Mouse (Mus musculus) lung, postnatal 0 days (tissue): ENCODE data around the gene Afap1.
A peak's percentile ranks its signal among the peaks of the same experiment; 100 is the strongest.

Experiments used
- CTCF ChIP-seq: IDR thresholded peaks from 2 replicates; pipeline ENCODE4 v1.5.1; 2016; ENCODE audit warnings: antibody characterized with exemption, mild to moderate bottlenecking
- EP300 ChIP-seq: IDR thresholded peaks from 2 replicates; pipeline ENCODE4 v1.6.1; 2016; ENCODE audit warnings: antibody characterized with exemption, mild to moderate bottlenecking, control low read depth

DNA sequence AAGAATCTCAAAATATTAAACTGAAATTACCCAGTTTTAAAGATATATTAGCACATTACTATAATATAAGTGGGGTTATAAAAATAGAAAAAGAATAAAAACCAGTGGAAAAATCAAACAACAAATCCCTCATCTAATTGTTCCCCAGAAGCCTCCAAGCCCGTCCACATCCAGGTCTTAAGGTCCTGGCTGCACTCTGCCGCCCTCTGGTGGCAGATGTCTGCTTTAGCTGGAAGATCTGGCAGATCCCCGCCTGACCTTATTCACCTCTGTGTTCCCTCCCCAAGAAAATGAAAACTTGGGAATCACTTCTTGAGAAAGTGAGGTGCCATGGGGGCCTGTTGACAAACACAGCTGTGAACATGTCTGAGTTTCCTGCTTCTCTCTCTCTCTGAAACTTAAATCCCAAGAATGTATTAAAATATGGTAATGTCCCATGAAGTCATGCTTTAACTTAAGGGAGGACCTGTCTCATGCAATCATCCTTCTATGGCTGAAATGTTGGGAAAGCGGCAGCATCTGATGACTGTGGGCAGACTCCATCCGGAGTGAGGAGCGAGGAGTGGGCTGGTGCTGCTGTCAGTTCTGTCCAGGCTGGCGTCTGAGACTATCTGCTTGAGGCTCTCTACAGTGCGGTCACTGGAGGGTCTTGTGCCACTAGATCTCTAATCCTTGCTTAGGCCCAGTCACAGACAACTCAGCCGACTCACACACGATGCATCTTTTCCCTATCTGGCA lies 78.9 kb downstream of the Afap1 start:
- TF ChIP-seq CTCF = peak; percentile 93
- no peak for TF ChIP-seq EP300
